Mouse (Mus musculus) limb, embryonic 12.5 days (tissue): ENCODE measurements around the gene Pole4. TPM values are rescaled to one million over a fixed set of nuclear protein-coding genes. Genes with fewer than 3 reads are reported as not detected.

Source experiments
- polyA plus RNA-seq: library from polyadenylated mRNA; unstranded; fragments of >200 nt; fragmentation: Nextera tagmentation; extraction: Ambion mirVana; gene quantifications from 2 replicates; pipeline ENCODE4 v1.2.1, GENCODE M21; 2016

The Pole4 gene
- polyA plus RNA-seq, 1 experiment from 2014 or later: 101 TPM

Other genes with a start within 250 kb of the Pole4 start
- gene Hk2, start 69.1 kb upstream of the Pole4 start, polyA plus RNA-seq: 19.2 and 20.1 TPM in 2 replicates
- gene Sema4f, start 234.4 kb upstream of the Pole4 start, polyA plus RNA-seq: 3.8 and 4.2 TPM in 2 replicates
- gene M1ap, start 241.5 kb upstream of the Pole4 start, polyA plus RNA-seq: 0.20 and 0.32 TPM in 2 replicates